Comparison of ENCODE assay signal across 8 mouse cellular contexts in genomic region chr13:70637662-70638291, GRCm38 (mm10). TPM values are rescaled to one million over a fixed set of nuclear protein-coding genes. Genes with fewer than 3 reads are reported as not detected.
DNase-seq lines count a peak whose midpoint lies in the region; ATAC-seq lines count a peak whose summit lies in the region.

No protein-coding gene starts in this region.

- H3K4me3 ChIP-seq in forebrain, embryonic 10.5 days = peak overlapping the region; percentile 93
- H3K4me3 ChIP-seq in heart, embryonic 16.5 days (ENCODE audit: low read length) = peak overlapping the region; percentile 87
- peak overlapping the region; percentile 86 for H3K4me3 ChIP-seq in liver, embryonic 15.5 days (replicated peaks)
- H3K4me3 ChIP-seq in neural tube, embryonic 12.5 days = peak overlapping the region; percentile 94

- peaks cover 25% of the 10 kb centered on the region for H3K4me1 ChIP-seq in forebrain, embryonic 10.5 days
- peaks cover 25% of the 10 kb centered on the region for H3K4me1 ChIP-seq in heart, embryonic 16.5 days (ENCODE audit: control insufficient read depth, insufficient read depth, low read length)
- peaks cover 39% of the 10 kb centered on the region for H3K4me1 ChIP-seq in liver, embryonic 15.5 days (replicated peaks)
- peaks cover 18% of the 10 kb centered on the region for H3K4me1 ChIP-seq in neural tube, embryonic 12.5 days

- H3K27me3 ChIP-seq in forebrain, embryonic 10.5 days (ENCODE audit: poor library complexity, severe bottlenecking) = no peaks in the 10 kb centered on the region
- no peaks in the 10 kb centered on the region for H3K27me3 ChIP-seq in heart, embryonic 16.5 days (ENCODE audit: control insufficient read depth, insufficient read depth, low read length)
- no peaks in the 10 kb centered on the region for H3K27me3 ChIP-seq in liver, embryonic 15.5 days
- no peaks in the 10 kb centered on the region for H3K27me3 ChIP-seq in neural tube, embryonic 12.5 days (replicated peaks)

- peak overlapping the region; percentile 94 for H3K4me2 ChIP-seq in heart, embryonic 16.5 days (ENCODE audit: low read depth, low read length)
- H3K4me2 ChIP-seq in liver, embryonic 15.5 days = peak overlapping the region; percentile 89
- peak overlapping the region; percentile 71 for H3K4me2 ChIP-seq in neural tube, embryonic 12.5 days (replicated peaks)

- peak overlapping the region; percentile 96 for H3K27ac ChIP-seq in forebrain, embryonic 10.5 days
- peak overlapping the region; percentile 96 for H3K27ac ChIP-seq in heart, embryonic 16.5 days (ENCODE audit: low read length)
- H3K27ac ChIP-seq in liver, embryonic 15.5 days (replicated peaks) = peak overlapping the region; percentile 84
- peak overlapping the region; percentile 60; the same call in 1 of the 2 replicates for H3K27ac ChIP-seq in neural tube, embryonic 12.5 days

- peak overlapping the region; percentile 93 for H3K9ac ChIP-seq in heart, embryonic 16.5 days (ENCODE audit: low read length)
- peak overlapping the region; percentile 77 for H3K9ac ChIP-seq in liver, embryonic 15.5 days
- H3K9ac ChIP-seq in neural tube, embryonic 12.5 days = peak overlapping the region; percentile 94

- WGBS in forebrain, embryonic 10.5 days = under 1% methylated on average over 42 of the region's 42 CpGs
- WGBS in heart, embryonic 16.5 days = under 1% methylated on average over 42 of the region's 42 CpGs
- WGBS in liver, embryonic 15.5 days (ENCODE audit: insufficient replicate concordance) = under 1% methylated on average over 42 of the region's 42 CpGs
- WGBS in neural tube, embryonic 12.5 days = under 1% methylated on average over 42 of the region's 42 CpGs

- peak; percentile 95 for ATAC-seq in heart, embryonic 16.5 days (replicated peaks; ENCODE audit: extremely low read depth, insufficient read depth, low FRiP score)
- peak; percentile 93 for ATAC-seq in liver, embryonic 15.5 days (ENCODE audit: insufficient read depth)
- ATAC-seq in neural tube, embryonic 12.5 days (ENCODE audit: low FRiP score, low read depth) = peak; percentile 96

- no peaks in the 10 kb centered on the region for H3K36me3 ChIP-seq in forebrain, embryonic 10.5 days (replicated peaks)
- H3K36me3 ChIP-seq in heart, embryonic 16.5 days (ENCODE audit: control insufficient read depth, insufficient read depth) = no peaks in the 10 kb centered on the region
- no peaks in the 10 kb centered on the region for H3K36me3 ChIP-seq in liver, embryonic 15.5 days (replicated peaks)
- H3K36me3 ChIP-seq in neural tube, embryonic 12.5 days = no peaks in the 10 kb centered on the region

- peak; percentile 85 to 88 for DNase-seq in CD8-positive naive resting alpha-beta T cell, adult 2 months (ENCODE audit: low read depth in 2 of 2, low spot score in 2 of 2)
- DNase-seq in c-Kit-positive CD71-negative TER-119-negative erythroid progenitor cells, embryonic 14.5 days (ENCODE audit: low read depth) = peak; percentile 79
- DNase-seq in forebrain, embryonic 10.5 days (ENCODE audit: extremely low spot score, low spot score) = peak; percentile 90
- DNase-seq in kidney, postnatal 36 days = peak; percentile 92 to 95
- DNase-seq in telencephalon, adult 2 months (ENCODE audit: low read depth, low spot score) = peak; percentile 98

- no peaks in the 10 kb centered on the region for H3K9me3 ChIP-seq in forebrain, embryonic 10.5 days
- no peaks in the 10 kb centered on the region for H3K9me3 ChIP-seq in heart, embryonic 16.5 days (replicated peaks; ENCODE audit: control insufficient read depth, low read length)
- H3K9me3 ChIP-seq in liver, embryonic 15.5 days (replicated peaks) = no peaks in the 10 kb centered on the region
- H3K9me3 ChIP-seq in neural tube, embryonic 12.5 days = no peaks in the 10 kb centered on the region

RNA-seq across cellular contexts. Expression of gene Ice1, which starts 0.3 kb away (rescaled TPM):
- 21.8 and 22.4 TPM in 2 replicates for polyA plus RNA-seq in forebrain, embryonic 10.5 days (2016; fragmentation: Nextera tagmentation; extraction: Ambion mirVana)
- polyA plus RNA-seq in heart, embryonic 16.5 days (2015; fragmentation: Nextera tagmentation; extraction: Ambion mirVana) = 11.5 and 13.6 TPM in 2 replicates
- 3.8 and 4.1 TPM in 2 replicates for polyA plus RNA-seq in liver, embryonic 15.5 days (2015; fragmentation: Nextera tagmentation; extraction: Ambion mirVana)
- 26.1 and 31.8 TPM in 2 replicates for polyA plus RNA-seq in neural tube, embryonic 12.5 days (2016; fragmentation: Nextera tagmentation; extraction: Ambion mirVana)

Comparison
In these comparisons a context has a peak if more than half of its experiments do, and no peak if none do; other contexts are left out.
1. Peak in every context shown above with its lines: DNase-seq, ATAC-seq, H3K4me3 ChIP-seq and H3K27ac ChIP-seq.